Mouse (Mus musculus) heart, postnatal 0 days (tissue): ENCODE results near the gene Tmem202. TPM values are rescaled to one million over a fixed set of nuclear protein-coding genes. Genes with fewer than 3 reads are reported as not detected.

Experiments used
- ATAC-seq: fragments of 200-750 bp; cut with Nextera tagmentation; 2 replicates; pipeline ENCODE4 v1.8.0; 2017; ENCODE audit warnings: low read depth, moderate number of reproducible peaks, moderate library complexity; ENCODE audit not compliant: insufficient read depth
- DNase-seq: peaks from one replicate; pipeline ENCODE4 v3.0.0-alpha.2; 2016; ENCODE audit warnings: low spot score
- H3K27ac ChIP-seq: fragments of 300-500 bp; sonication (generic); 2 replicates; pipeline ENCODE4 v1.5.1; 2014; ENCODE audit warnings: low read depth, mild to moderate bottlenecking
- H3K27me3 ChIP-seq: fragments of 300-500 bp; sonication (generic); 2 replicates; pipeline ENCODE4 v1.6.1; 2014; ENCODE audit warnings: low read length, mixed read lengths; ENCODE audit not compliant: control insufficient read depth, insufficient read depth
- H3K36me3 ChIP-seq: fragments of 300-500 bp; sonication (generic); replicated peaks from 2 replicates; pipeline ENCODE4 v1.6.1; 2014; ENCODE audit warnings: low read length, mixed read lengths; ENCODE audit not compliant: control insufficient read depth, insufficient read depth
- H3K4me1 ChIP-seq: fragments of 300-500 bp; sonication (generic); 2 replicates; pipeline ENCODE4 v1.6.1; 2014; ENCODE audit warnings: antibody characterized with exemption; ENCODE audit not compliant: control insufficient read depth, insufficient read depth
- H3K4me2 ChIP-seq: fragments of 300-500 bp; sonication (generic); 2 replicates; pipeline ENCODE4 v1.6.1; 2014; ENCODE audit warnings: low read depth, mild to moderate bottlenecking, low read length, moderate library complexity
- H3K4me3 ChIP-seq: fragments of 300-500 bp; sonication (generic); 2 replicates; pipeline ENCODE4 v1.5.1; 2014; ENCODE audit warnings: low read depth, low read length
- H3K9ac ChIP-seq: fragments of 300-500 bp; sonication (generic); replicated peaks from 2 replicates; pipeline ENCODE4 v1.6.1; 2014; ENCODE audit warnings: low read depth, low read length, mixed read lengths
- H3K9me3 ChIP-seq: fragments of 300-500 bp; sonication (generic); replicated peaks from 2 replicates; pipeline ENCODE4 v1.6.1; 2016; ENCODE audit warnings: low read length; ENCODE audit not compliant: control insufficient read depth
- CTCF ChIP-seq: IDR thresholded peaks from 2 replicates; pipeline ENCODE4 v1.5.1; 2016; ENCODE audit warnings: antibody characterized with exemption, control low read depth, low read depth
- EP300 ChIP-seq: IDR thresholded peaks from 2 replicates; pipeline ENCODE4 v1.6.1; 2016; ENCODE audit warnings: antibody characterized with exemption, low read depth
- WGBS: fragments of 180-500 bp; shearing (Covaris S2); extraction: QIAGEN DNeasy Blood & Tissue Kit; methylation state at CpG from one replicate; pipeline ENCODE4 v1.1.7; 2014; 5-methylcytosine and 5-hydroxymethylcytosine counted together
- polyA plus RNA-seq: library from polyadenylated mRNA; unstranded; fragments of >200 nt; fragmentation: Nextera tagmentation; extraction: Ambion mirVana; gene quantifications from 2 replicates; pipeline ENCODE4 v1.2.1, GENCODE M21; 2015
- total RNA-seq: library from RNA; depleted of rRNA; stranded (reverse); fragments of >200 nt; gene quantifications from 2 replicates; pipeline ENCODE4 v1.2.3, GENCODE M21; 2014; ENCODE audit warnings: low replicate concordance

The Tmem202 gene
- total and polyA plus RNA-seq, 2 experiments from 2014 or later: 0.63 TPM; not detected in 1

DNA sequence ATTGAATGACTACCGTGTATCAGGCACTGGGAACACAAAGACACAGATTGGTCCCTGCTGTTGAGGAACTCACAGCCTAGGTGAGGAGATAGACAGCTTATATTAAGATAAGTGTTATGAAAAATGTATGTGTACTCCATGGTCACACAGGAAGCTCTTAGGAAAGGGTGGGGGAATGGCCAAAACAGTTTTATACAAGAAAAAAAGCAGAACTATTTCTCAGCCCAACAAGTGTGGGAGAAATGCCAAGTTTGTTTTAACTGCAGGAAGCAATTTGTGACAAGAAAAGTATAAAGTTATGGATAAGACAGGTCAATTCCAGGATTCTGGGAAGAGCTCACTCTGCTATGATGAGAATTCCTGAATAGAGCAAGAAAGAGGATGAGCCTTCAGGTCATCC lies 8.2 kb upstream of the Tmem202 start:
- DNase-seq: no peak
- WGBS: 73% methylated on average over 1 of the region's 1 CpGs
- 0 out of 2 replicates have a peak, but pooled peaks cover 5% of the 10 kb centered on the region for H3K4me1 ChIP-seq
- no peak overlapping the region for H3K27ac ChIP-seq
- no peak overlapping the region for H3K4me2 ChIP-seq
- no peaks in the 10 kb centered on the region for H3K27me3 ChIP-seq
- no peak for TF ChIP-seq EP300
- no peak for TF ChIP-seq CTCF
- no peak overlapping the region for H3K9ac ChIP-seq
- 0 out of 2 replicates have a peak, but pooled peaks cover 3% of the 10 kb centered on the region for H3K36me3 ChIP-seq
- H3K4me3 ChIP-seq: no peak overlapping the region
- ATAC-seq: no peak
- H3K9me3 ChIP-seq: no peaks in the 10 kb centered on the region

DNA sequence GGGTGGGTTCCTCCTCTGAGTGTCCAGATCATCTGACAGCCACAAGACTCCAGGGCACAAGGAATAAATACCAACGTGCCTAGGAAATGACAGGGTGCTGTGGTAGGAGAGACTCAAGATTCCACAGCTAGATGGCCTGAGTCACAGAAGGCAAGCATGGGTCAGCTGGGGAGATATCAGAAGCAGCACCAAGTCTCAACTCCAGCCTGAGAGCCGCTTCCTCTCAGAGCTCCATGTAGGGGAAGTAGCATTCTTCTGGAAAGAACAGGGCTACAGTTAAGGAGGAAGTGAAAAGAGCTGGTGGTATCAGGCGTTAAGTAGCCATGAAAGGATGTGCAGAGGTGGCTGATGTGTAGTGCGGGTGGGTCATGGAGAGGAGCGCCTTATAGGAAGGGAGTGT lies 5.1 kb upstream of the Tmem202 start:
- no peak for ATAC-seq
- no peak overlapping the region for H3K27ac ChIP-seq
- no peaks in the 10 kb centered on the region for H3K36me3 ChIP-seq
- no peak overlapping the region for H3K9ac ChIP-seq
- H3K4me3 ChIP-seq: no peak overlapping the region
- 52% methylated on average over 5 of the region's 5 CpGs for WGBS
- no peak overlapping the region for H3K4me2 ChIP-seq
- H3K27me3 ChIP-seq: no peaks in the 10 kb centered on the region
- no peak for TF ChIP-seq CTCF
- TF ChIP-seq EP300: no peak
- no peak for DNase-seq
- H3K4me1 ChIP-seq: peaks cover 19% of the 10 kb centered on the region
- no peaks in the 10 kb centered on the region for H3K9me3 ChIP-seq

DNA sequence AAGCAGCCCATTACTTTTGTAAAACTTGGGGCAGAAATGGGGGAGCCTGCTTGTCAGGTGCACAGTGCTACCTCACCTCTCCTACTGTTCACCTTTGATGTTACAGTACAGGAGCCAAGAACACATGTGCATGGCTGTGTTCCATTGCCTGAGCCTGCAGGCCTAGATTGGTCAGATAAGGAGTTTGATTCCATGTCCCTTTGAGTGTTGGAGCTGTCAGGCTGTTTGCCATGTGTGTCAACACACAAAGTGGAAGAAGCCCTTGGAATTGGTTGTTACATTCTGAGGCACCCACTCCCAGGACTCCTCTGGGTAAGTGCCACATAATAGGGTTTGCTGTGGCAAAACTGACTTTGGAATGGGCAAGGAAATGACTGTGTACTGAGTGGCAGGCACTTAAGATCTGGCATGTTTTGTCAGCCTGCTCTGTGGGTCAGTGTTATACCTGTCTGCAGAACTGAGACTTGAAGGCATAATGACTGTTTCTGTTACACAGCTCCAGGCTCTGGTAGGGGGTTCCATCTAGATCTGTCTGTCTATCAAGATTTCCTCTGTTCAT lies 3.2 kb upstream of the Tmem202 start:
- TF ChIP-seq EP300 (no peak), CTCF (no peak)
- no peak overlapping the region for H3K4me2 ChIP-seq
- no peaks in the 10 kb centered on the region for H3K9me3 ChIP-seq

DNA sequence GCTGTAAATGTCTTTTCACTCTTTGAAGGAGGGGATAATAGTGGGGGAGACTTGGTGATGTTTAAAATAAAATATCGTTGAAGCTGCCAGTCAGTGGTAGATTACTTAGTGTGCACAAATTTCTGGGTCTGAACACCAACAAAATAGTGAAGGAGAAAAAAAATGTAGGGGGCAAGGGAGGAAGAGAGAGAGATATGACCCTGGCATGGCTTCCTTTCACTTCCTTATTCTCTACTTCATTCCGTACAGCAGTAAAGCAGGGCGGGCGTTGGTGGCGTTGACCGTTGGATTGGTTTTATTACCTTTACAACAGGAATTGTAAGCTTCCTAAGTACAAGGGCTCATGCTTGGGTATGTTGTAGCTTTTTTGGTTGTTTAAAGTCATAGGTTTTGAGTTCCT lies 2.0 kb upstream of the Tmem202 start:
- no peak overlapping the region for H3K27ac ChIP-seq
- no peak for ATAC-seq
- H3K4me3 ChIP-seq: no peak overlapping the region

More for the DNA sequence above, 3.2 kb upstream of the Tmem202 start:
- no peak overlapping the region for H3K9ac ChIP-seq
- DNase-seq (no peak), ATAC-seq (no peak)
- H3K27ac ChIP-seq: no peak overlapping the region
- H3K4me1 ChIP-seq: peaks cover 19% of the 10 kb centered on the region
- no peaks in the 10 kb centered on the region for H3K27me3 ChIP-seq
- no peak overlapping the region for H3K4me3 ChIP-seq
- no peaks in the 10 kb centered on the region for H3K36me3 ChIP-seq

DNA sequence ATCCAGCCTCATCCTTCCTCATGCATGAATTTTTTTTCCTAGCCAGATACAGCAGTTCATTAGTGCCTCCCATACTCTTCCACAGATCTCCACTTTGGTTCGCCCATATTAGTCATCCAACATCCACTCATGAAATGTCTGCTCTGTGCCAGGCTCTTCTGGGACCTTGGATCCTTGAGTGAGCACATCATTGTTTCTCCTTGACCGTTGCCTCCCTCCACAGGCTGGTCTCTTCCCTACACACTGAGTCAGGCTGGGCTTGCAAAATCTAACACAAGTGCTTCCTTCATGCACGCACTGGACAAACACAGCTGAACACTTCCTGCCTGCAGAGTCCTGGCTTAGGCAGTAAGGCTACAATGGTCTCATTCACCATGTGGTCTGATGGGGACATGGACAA lies 2.0 kb downstream of the Tmem202 start:
- H3K4me2 ChIP-seq: no peak overlapping the region
- DNase-seq: no peak

More for the DNA sequence above, 2.0 kb upstream of the Tmem202 start:
- H3K4me2 ChIP-seq: no peak overlapping the region
- H3K27me3 ChIP-seq: no peaks in the 10 kb centered on the region
- DNase-seq: no peak
- H3K9ac ChIP-seq: no peak overlapping the region
- no peaks in the 10 kb centered on the region for H3K9me3 ChIP-seq
- peaks cover 19% of the 10 kb centered on the region for H3K4me1 ChIP-seq
- H3K36me3 ChIP-seq: no peaks in the 10 kb centered on the region
- no peak for TF ChIP-seq EP300
- no peak for TF ChIP-seq CTCF
- 86% methylated on average over 6 of the region's 6 CpGs for WGBS

DNA sequence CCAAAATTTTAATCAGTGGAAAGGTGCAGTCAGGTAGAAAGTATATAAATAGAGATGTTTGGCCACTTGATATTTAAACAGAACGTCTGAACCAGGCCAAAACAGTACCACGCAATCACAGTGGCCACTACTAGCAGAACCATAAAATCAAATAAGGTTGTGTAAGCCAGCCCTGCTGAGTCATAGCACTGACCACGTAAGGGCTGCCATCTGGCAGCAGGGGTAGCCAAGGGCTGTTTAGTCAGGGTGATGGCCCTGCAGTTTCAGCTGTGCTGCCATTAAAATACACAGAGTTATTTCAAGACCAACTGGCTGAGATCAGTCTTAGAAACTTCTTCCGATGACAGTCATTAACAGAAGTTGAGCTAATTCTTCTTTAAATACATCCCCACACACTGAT lies 5.8 kb downstream of the Tmem202 start:
- no peak overlapping the region for H3K27ac ChIP-seq
- DNase-seq (no peak), ATAC-seq (no peak)
- no peak overlapping the region for H3K9ac ChIP-seq
- 68% methylated on average over 4 of the region's 4 CpGs for WGBS
- no peak overlapping the region for H3K4me3 ChIP-seq
- H3K27me3 ChIP-seq: no peaks in the 10 kb centered on the region
- H3K9me3 ChIP-seq: no peaks in the 10 kb centered on the region
- H3K36me3 ChIP-seq: no peaks in the 10 kb centered on the region
- H3K4me2 ChIP-seq: no peak overlapping the region
- no peaks in the 10 kb centered on the region for H3K4me1 ChIP-seq
- TF ChIP-seq EP300: no peak
- no peak for TF ChIP-seq CTCF

More for the DNA sequence above, 2.0 kb downstream of the Tmem202 start:
- H3K4me1 ChIP-seq: peaks cover 19% of the 10 kb centered on the region
- no peak overlapping the region for H3K27ac ChIP-seq
- TF ChIP-seq CTCF (peak; percentile 20), EP300 (no peak)
- no peaks in the 10 kb centered on the region for H3K9me3 ChIP-seq
- 64% methylated on average over 3 of the region's 3 CpGs for WGBS
- no peak overlapping the region for H3K4me3 ChIP-seq
- H3K36me3 ChIP-seq: no peaks in the 10 kb centered on the region
- ATAC-seq: peak; percentile 42; the same call in 1 of the 2 replicates
- no peaks in the 10 kb centered on the region for H3K27me3 ChIP-seq
- no peak overlapping the region for H3K9ac ChIP-seq
